Comparison of ENCODE assay signal across 14 mouse cellular contexts in the genomic region with DNA sequence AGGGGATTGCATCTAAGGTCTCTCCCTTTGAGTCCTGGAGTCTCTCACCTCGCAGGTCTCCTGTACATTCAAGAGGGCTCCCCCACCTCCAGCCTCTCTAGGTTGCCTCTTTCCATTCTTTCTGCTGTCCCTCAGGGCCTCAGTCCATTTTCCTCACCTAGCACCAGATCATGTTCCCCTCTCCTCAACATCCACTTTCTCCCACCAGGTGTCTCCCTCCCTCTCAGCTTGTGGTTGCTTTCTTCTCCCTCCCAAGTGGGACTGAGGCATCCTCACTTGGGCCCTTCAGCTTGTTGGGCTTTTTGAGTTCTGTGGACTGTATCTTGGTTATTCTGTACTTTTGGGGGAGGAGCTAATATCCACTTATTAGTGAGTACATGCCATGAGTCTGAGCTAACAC.
DNase-seq lines count a peak whose midpoint lies in the region; ATAC-seq and TF ChIP-seq lines count a peak whose summit lies in the region.
"Had no signal": no experiment of that assay in that cellular context is flagged by ENCODE, and none has a peak within 500 bp of the region (broad histone marks: within the 10 kb centered on the region; RNA-seq: fewer than 3 reads in every experiment).

No protein-coding gene starts in this region.

- H3K4me3 ChIP-seq in heart, postnatal 0 days (ENCODE audit: low read depth, low read length), result no peak overlapping the region
- H3K4me3 ChIP-seq in lung, embryonic 14.5 days (ENCODE audit: low read depth, low read length), result no peak overlapping the region
- H3K4me3 ChIP-seq: liver, embryonic 13.5 days; stomach, embryonic 15.5 days had no signal

- CTCF ChIA-PET in Patski (lab: Charles Lee), result interaction anchor here (1.1 to 1.2 kb wide), 2 partner anchors 9 to 166 kb away, joined by 3 read pairs; no protein-coding TSS in a partner anchor

- H3K27me3 ChIP-seq in heart, postnatal 0 days (ENCODE audit: control insufficient read depth, insufficient read depth, low read length), result no peaks in the 10 kb centered on the region
- H3K27me3 ChIP-seq in lung, embryonic 14.5 days (ENCODE audit: insufficient read depth, low read length), result no peaks in the 10 kb centered on the region
- H3K27me3 ChIP-seq in Patski, result peaks cover 3% of the 10 kb centered on the region
- H3K27me3 ChIP-seq: liver, embryonic 13.5 days; stomach, embryonic 15.5 days had no signal

- H3K9me3 ChIP-seq in heart, postnatal 0 days (replicated peaks; ENCODE audit: control insufficient read depth, low read length), result no peaks in the 10 kb centered on the region
- H3K9me3 ChIP-seq in lung, embryonic 14.5 days (ENCODE audit: low read depth, low read length), result no peaks in the 10 kb centered on the region
- H3K9me3 ChIP-seq: liver, embryonic 13.5 days; stomach, embryonic 15.5 days had no signal

- no peak overlapping the region for H3K27ac ChIP-seq in heart, postnatal 0 days (ENCODE audit: low read depth)
- H3K27ac ChIP-seq in lung, embryonic 14.5 days (ENCODE audit: low read depth), result no peak overlapping the region
- H3K27ac ChIP-seq: liver, embryonic 13.5 days; stomach, embryonic 15.5 days had no signal

- POLR2A ChIA-PET in Patski (lab: Charles Lee), result no interaction called here

- no peak for ATAC-seq in heart, postnatal 0 days (ENCODE audit: insufficient read depth, low read depth)
- ATAC-seq in lung, embryonic 14.5 days (ENCODE audit: insufficient read depth), result no peak
- no peak for ATAC-seq in Patski
- ATAC-seq: forebrain, embryonic 16.5 days; hindbrain, embryonic 16.5 days had no signal

- peak; percentile 17; the same call in 1 of the 2 replicates for TF ChIP-seq CTCF in heart, postnatal 0 days (IDR thresholded peaks at IDR 0.05; ENCODE audit: low read depth)
- peak; percentile 30 for TF ChIP-seq CTCF in lung, embryonic 14.5 days (IDR thresholded peaks at IDR 0.05; ENCODE audit: low read depth)
- peak; percentile 53 for TF ChIP-seq CTCF in Patski (IDR thresholded peaks at IDR 0.05)

- DNase-seq in heart, postnatal 0 days (ENCODE audit: low spot score), result no peak
- DNase-seq in heart, adult 9 months (ENCODE audit: low spot score in 2 of 2), result no peak
- no peak for DNase-seq in lung, embryonic 14.5 days
- DNase-seq in lung, postnatal 14 days, result no peak
- no peak for DNase-seq in Patski (ENCODE audit: low read depth, low spot score)
- peak; percentile 31 for DNase-seq in thymus, postnatal 25 days
- no peak for DNase-seq in cerebellum, adult 9-11 months
- DNase-seq in ovary, postnatal 10 days (ENCODE audit: low spot score), result no peak
- DNase-seq: cerebellum, adult 11 months; liver, embryonic 13.5 days; right cerebral cortex, postnatal 4 days had no signal

- no peak overlapping the region for H3K9ac ChIP-seq in heart, postnatal 0 days (replicated peaks; ENCODE audit: low read depth, low read length)
- no peak overlapping the region for H3K9ac ChIP-seq in lung, embryonic 14.5 days
- H3K9ac ChIP-seq: liver, embryonic 13.5 days; stomach, embryonic 15.5 days had no signal

- in situ Hi-C loops in Patski (cut with MboI; ENCODE audit: low pct_unique_long_range_greater_than_20kb), result no loop called here

- H3K4me1 ChIP-seq in heart, postnatal 0 days (ENCODE audit: control insufficient read depth, insufficient read depth), result no peaks in the 10 kb centered on the region
- H3K4me1 ChIP-seq in lung, embryonic 14.5 days (ENCODE audit: insufficient read depth), result no peaks in the 10 kb centered on the region
- H3K4me1 ChIP-seq: liver, embryonic 13.5 days; stomach, embryonic 15.5 days had no signal

- no peak for TF ChIP-seq EP300 in heart, postnatal 0 days (IDR thresholded peaks at IDR 0.05; ENCODE audit: low read depth)

- 62% methylated on average over 1 of the region's 1 CpGs for WGBS in heart, postnatal 0 days
- WGBS in lung, embryonic 14.5 days, result 63% methylated on average over 1 of the region's 1 CpGs

- H3K4me2 ChIP-seq in heart, postnatal 0 days (ENCODE audit: low read depth, low read length), result no peak overlapping the region
- H3K4me2 ChIP-seq in lung, embryonic 14.5 days, result no peak overlapping the region
- H3K4me2 ChIP-seq: liver, embryonic 13.5 days; stomach, embryonic 15.5 days had no signal

- H3K36me3 ChIP-seq in heart, postnatal 0 days (replicated peaks; ENCODE audit: control insufficient read depth, insufficient read depth, low read length), result no peaks in the 10 kb centered on the region
- H3K36me3 ChIP-seq in lung, embryonic 14.5 days (ENCODE audit: insufficient read depth), result no peaks in the 10 kb centered on the region
- H3K36me3 ChIP-seq: liver, embryonic 13.5 days; stomach, embryonic 15.5 days had no signal
